Mouse (Mus musculus): ENCODE measurements at regions not wholly inside any gene's neighbourhood (a gene's known extent, or its start where the extent isn't known, plus 50 kb on each side); places are given as distances from the start of the nearest gene placed in this dataset.
"Not testable (repeated sequence)": the region's sequence is repeated elsewhere in the genome, so short reads cannot be mapped to it uniquely, and the experiment has no call there.

DNA sequence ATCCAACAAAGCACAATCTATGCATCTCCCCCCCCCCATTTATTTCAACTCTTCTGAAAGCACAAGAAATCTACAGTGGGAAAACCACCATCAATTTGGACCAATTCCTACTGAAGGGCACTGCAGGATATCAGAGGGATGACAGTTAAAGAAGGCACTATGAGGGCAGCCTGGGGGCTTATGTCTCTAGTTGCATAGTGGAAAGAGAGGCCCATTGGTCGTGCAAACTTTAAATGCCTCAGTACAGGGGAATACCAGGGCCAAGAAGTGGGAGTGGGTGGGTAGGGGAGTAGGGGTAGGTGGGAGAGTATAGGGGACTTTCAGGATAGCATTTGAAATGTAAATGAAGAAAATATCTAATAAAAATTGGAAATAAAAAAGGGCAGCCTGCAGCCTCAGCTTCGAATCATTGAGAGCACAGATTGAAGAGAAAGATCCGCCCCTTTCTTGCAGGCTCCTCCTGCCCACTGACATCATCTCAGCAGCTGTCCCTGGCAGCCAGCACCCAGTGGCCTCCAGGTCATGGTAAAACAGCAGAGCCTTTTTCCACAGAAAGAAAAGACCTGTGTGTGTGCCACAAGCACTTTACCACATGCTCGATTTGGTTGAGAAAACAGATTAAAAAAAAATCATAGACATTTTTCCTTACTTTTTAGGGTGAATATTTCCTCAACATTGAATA, 571.6 kb upstream of the Adamts5 start:
- Histone ChIP-seq H3K36me3 (replicated peaks; ENCODE audit: low read length) (no peaks in the 10 kb centered on the region), H3K4me1 (no peaks in the 10 kb centered on the region), H3K9me3 (no peaks in the 10 kb centered on the region), H3K27me3 (replicated peaks) (no peaks in the 10 kb centered on the region), H3K4me3 (replicated peaks) (no peak overlapping the region)
- TF ChIP-seq GATA1 (IDR thresholded peaks at IDR 0.05; ENCODE audit: borderline replicate concordance, low read length) (no peak), FLI1 (IDR thresholded peaks at IDR 0.05; ENCODE audit: low read length) (no peak)

DNA sequence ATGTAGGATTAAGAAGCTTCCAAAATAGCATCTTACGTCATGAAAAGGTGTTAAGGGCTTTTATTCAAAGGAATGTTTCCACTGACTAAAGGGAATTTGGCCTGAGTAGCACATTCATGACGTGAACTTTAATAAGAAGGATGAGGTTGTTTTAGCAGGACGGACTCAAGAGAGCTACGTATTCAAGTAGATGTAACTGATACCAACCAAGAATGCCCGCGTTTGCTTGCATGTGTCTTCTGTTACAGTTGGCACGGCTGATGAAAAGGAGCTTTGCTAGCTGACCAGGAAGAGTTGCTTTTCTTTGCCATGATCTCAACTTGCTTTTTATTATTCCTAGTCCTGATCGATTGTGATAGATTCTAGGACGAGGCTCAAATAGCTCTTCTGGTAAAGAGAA, 559.4 kb upstream of the Adamts5 start:
- no peaks in the 10 kb centered on the region for H3K36me3 ChIP-seq (replicated peaks; ENCODE audit: low read length)
- H3K4me1 ChIP-seq, result no peaks in the 10 kb centered on the region
- no peaks in the 10 kb centered on the region for H3K27me3 ChIP-seq (replicated peaks)
- H3K4me3 ChIP-seq (replicated peaks), result no peak overlapping the region
- 0 out of 2 replicates have a peak, but pooled peaks cover 8% of the 10 kb centered on the region for H3K9me3 ChIP-seq
- no peak for TF ChIP-seq FLI1 (IDR thresholded peaks at IDR 0.05; ENCODE audit: low read length)
- TF ChIP-seq GATA1 (IDR thresholded peaks at IDR 0.05; ENCODE audit: borderline replicate concordance, low read length), result no peak

DNA sequence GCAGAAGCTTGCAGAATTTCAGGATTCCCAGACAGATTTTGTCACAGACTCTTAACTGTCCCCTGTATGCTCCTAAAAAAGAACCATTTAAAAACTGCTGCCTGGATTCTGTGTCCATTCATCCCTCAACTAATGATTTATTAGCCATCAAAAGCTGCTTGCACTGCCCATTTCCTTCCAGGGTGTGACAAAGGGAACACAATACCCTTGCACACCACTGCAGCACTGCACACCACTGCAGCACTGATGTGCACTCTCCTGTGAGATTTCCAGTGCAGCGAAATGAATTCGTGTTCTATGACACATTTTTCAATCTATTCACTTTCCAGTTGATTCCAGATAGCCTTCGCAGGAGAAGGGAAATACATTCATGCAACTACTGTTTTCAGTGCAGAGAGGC, 555.0 kb upstream of the Adamts5 start:
- Histone ChIP-seq H3K27me3 (replicated peaks) (no peaks in the 10 kb centered on the region), H3K4me1 (no peaks in the 10 kb centered on the region), H3K4me3 (replicated peaks) (no peak overlapping the region), H3K9me3 (0 out of 2 replicates have a peak, but pooled peaks cover 8% of the 10 kb centered on the region), H3K36me3 (replicated peaks; ENCODE audit: low read length) (no peaks in the 10 kb centered on the region)
- no peak for TF ChIP-seq FLI1 (IDR thresholded peaks at IDR 0.05; ENCODE audit: low read length)
- no peak for TF ChIP-seq GATA1 (IDR thresholded peaks at IDR 0.05; ENCODE audit: borderline replicate concordance, low read length)

DNA sequence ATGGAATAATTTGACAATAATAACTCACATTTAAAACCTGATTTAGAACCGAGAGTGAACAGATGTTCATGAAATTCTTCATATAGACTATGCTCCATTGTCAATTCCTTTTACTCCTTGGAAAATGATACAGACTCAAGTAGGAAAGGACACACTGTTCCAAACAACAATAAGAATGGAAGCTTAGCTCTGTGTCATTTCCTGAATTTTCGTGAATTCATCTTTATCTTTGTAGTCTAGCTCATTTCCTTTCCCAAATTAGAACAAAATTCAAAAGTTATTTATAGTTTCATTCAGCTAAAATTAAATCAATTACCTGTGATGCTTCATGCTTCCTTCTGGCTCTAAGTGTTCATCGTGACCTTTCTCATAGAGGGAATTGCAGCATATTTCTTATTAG, 553.2 kb upstream of the Adamts5 start:
- H3K27me3 ChIP-seq (replicated peaks), result no peaks in the 10 kb centered on the region
- H3K36me3 ChIP-seq (replicated peaks; ENCODE audit: low read length), result no peaks in the 10 kb centered on the region
- H3K9me3 ChIP-seq, result 0 out of 2 replicates have a peak, but pooled peaks cover 5% of the 10 kb centered on the region
- no peak overlapping the region for H3K4me3 ChIP-seq (replicated peaks)
- TF ChIP-seq GATA1 (IDR thresholded peaks at IDR 0.05; ENCODE audit: borderline replicate concordance, low read length) (no peak), FLI1 (IDR thresholded peaks at IDR 0.05; ENCODE audit: low read length) (no peak)
- H3K4me1 ChIP-seq, result no peaks in the 10 kb centered on the region

DNA sequence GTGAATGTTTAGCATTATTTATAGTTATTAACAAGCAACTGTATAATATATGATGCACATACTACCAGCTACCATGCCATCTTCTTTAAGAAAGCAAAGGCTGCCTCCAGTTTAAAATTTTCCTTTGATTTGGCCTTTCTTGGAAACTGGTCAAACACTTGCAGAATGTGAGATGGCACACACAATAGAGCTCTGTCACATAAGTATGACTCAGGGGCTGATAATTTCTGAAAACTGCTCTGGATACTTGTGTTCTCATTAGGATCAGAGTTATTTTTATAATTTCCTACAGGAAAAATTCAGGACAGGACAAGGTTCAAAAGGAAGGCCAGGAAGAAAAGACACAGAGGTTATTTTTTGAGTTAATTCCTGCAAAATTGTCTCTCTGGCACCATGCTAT, 552.4 kb upstream of the Adamts5 start:
- Histone ChIP-seq H3K9me3 (0 out of 2 replicates have a peak, but pooled peaks cover 5% of the 10 kb centered on the region), H3K4me1 (no peaks in the 10 kb centered on the region), H3K4me3 (replicated peaks) (no peak overlapping the region), H3K36me3 (replicated peaks; ENCODE audit: low read length) (no peaks in the 10 kb centered on the region), H3K27me3 (replicated peaks) (no peaks in the 10 kb centered on the region)
- TF ChIP-seq GATA1 (IDR thresholded peaks at IDR 0.05; ENCODE audit: borderline replicate concordance, low read length), result no peak
- no peak for TF ChIP-seq FLI1 (IDR thresholded peaks at IDR 0.05; ENCODE audit: low read length)

DNA sequence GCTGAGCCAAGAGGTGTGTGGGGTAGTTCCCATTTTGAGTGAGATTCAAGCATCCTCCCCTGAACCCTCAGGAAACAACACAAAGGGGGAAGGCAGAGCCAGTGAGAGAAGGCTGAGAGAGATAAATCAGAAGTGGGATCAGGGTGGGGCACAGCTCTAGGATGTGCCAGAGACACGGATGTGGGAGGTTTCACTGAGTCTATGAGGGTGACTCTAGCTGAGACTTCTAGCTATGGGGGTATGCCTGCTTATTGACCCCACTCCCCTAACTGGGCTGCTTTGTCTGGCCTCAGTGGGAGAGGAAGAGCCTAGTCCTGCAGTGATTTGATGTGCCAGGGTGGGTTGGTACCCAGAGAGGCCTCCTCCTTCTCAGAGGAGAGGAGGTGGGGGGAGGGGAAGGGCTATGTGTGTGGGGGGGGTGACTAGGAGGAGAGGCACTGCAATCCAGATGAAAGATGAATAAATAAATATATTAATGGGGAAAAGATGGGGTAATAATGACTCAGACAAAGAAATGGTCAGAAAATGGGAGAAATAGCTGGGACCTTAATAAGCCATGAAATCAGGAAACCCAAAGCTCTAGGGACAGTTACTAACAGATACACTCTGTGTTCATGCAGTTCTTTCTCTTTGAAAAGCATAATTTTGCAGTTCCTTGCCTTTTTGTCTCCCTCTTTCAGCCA, 547.0 kb upstream of the Adamts5 start:
- Histone ChIP-seq H3K27me3 (replicated peaks) (no peaks in the 10 kb centered on the region), H3K9me3 (peaks cover 4% of the 10 kb centered on the region; the same call in 1 of the 2 replicates), H3K36me3 (replicated peaks; ENCODE audit: low read length) (no peaks in the 10 kb centered on the region), H3K4me1 (no peaks in the 10 kb centered on the region), H3K4me3 (replicated peaks) (no peak overlapping the region)
- no peak for TF ChIP-seq FLI1 (IDR thresholded peaks at IDR 0.05; ENCODE audit: low read length)

DNA sequence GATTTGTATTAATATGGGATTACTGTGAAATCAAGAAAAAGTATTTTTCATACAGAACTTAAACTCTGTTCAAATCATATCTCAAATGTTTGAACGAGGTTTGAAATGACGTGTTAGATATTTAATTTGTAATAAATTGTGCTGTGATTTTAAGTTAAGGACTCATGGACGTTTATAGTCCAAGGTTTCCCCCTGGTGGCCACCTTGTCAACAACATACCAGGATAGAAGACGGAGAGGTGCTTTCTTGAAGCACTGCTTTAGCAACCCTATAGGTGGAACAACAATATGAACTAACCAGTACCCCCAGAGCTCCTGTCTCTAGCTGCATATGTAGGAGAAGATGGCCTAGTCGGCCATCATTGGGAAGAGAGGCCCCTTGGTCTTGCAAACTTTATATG, 517.8 kb upstream of the Adamts5 start:
- not testable (repeated sequence) for H3K4me1 ChIP-seq; H3K36me3 ChIP-seq (replicated peaks; ENCODE audit: low read length); H3K27me3 ChIP-seq (replicated peaks); H3K4me3 ChIP-seq (replicated peaks); H3K9me3 ChIP-seq

DNA sequence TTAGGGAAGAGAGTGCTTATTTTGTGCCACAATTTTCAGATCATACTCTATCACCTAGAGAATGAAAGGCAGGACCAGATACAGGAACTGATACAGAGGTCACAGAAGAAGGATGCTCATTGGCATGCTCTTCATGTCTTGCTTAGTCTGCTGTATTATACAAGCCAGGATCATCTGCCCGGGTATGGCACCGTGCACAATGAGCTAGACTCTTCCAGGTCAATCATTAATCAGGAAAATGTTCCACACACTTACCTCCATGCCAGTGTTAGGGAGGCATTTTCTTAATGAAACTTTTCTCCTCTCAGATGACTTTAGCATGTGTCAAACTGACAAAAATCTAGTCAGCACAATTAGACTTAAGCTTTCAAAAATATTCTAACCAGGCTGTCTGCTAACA, 502.7 kb upstream of the Adamts5 start:
- no peaks in the 10 kb centered on the region for H3K27me3 ChIP-seq (replicated peaks)
- H3K9me3 ChIP-seq, result no peaks in the 10 kb centered on the region
- TF ChIP-seq FLI1 (IDR thresholded peaks at IDR 0.05; ENCODE audit: low read length) (no peak), GATA1 (IDR thresholded peaks at IDR 0.05; ENCODE audit: borderline replicate concordance, low read length) (no peak)
- H3K4me3 ChIP-seq (replicated peaks), result no peak overlapping the region
- peaks cover 4% of the 10 kb centered on the region; the same call in 1 of the 2 replicates for H3K4me1 ChIP-seq
- no peaks in the 10 kb centered on the region for H3K36me3 ChIP-seq (replicated peaks; ENCODE audit: low read length)

DNA sequence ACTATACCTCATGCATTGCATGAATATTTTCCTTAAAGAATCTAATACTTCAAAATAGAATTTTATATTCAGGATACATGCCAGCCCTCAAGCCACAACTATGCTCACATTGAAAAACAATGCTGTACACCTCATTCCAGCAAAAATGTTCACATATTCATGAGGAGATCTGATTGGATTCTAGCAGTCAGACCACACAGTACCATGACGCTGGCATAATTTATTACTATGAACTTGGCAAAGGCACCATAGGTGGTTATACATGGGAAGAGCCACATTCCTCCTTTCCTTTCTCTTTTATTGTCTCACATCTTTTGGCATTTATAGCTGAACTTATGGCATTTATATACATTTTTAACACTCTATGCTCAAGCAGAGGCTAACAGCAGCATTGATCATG, 499.8 kb upstream of the Adamts5 start:
- Histone ChIP-seq H3K9me3 (no peaks in the 10 kb centered on the region), H3K27me3 (replicated peaks) (no peaks in the 10 kb centered on the region), H3K4me3 (replicated peaks) (no peak overlapping the region), H3K36me3 (replicated peaks; ENCODE audit: low read length) (no peaks in the 10 kb centered on the region), H3K4me1 (peaks cover 4% of the 10 kb centered on the region; the same call in 1 of the 2 replicates)
- no peak for TF ChIP-seq FLI1 (IDR thresholded peaks at IDR 0.05; ENCODE audit: low read length)
- TF ChIP-seq GATA1 (IDR thresholded peaks at IDR 0.05; ENCODE audit: borderline replicate concordance, low read length), result no peak

DNA sequence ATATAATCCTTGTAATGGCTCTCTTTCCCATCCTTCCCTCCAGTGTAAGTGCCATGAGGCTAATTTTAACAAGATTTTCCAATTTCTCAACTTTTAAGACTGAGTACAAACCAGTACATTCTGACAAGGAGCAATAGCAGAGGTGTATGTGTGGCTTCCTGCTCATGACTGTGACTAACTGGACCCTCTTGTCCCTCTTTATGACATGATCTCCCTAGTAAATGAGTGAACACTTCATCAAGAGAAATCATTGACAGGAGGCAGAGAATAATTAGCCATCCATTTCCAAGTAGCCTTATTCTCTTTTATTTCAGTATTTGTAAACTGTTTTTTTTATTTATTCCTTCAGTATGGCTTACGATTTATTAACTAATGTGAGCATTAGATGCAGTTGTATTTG, 497.7 kb upstream of the Adamts5 start:
- Histone ChIP-seq H3K9me3 (no peaks in the 10 kb centered on the region), H3K4me1 (peaks cover 4% of the 10 kb centered on the region; the same call in 1 of the 2 replicates), H3K27me3 (replicated peaks) (no peaks in the 10 kb centered on the region), H3K36me3 (replicated peaks; ENCODE audit: low read length) (no peaks in the 10 kb centered on the region), H3K4me3 (replicated peaks) (no peak overlapping the region)
- no peak for TF ChIP-seq GATA1 (IDR thresholded peaks at IDR 0.05; ENCODE audit: borderline replicate concordance, low read length)
- no peak for TF ChIP-seq FLI1 (IDR thresholded peaks at IDR 0.05; ENCODE audit: low read length)
